Mouse (Mus musculus): ENCODE measurements at regions not wholly inside any gene's neighbourhood (a gene's known extent, or its start where the extent isn't known, plus 50 kb on each side); places are given as distances from the start of the nearest gene placed in this dataset.

- no peak for DNase-seq
Measured at GRCm38 (mm10) chr16:92961361-92961760, 135.4 kb upstream of the Runx1 start.

- no peak for DNase-seq
Measured at GRCm38 (mm10) chr16:92960740-92961139, 134.8 kb upstream of the Runx1 start.

GRCm38 (mm10) chr16:92958967-92959366 lies 133.0 kb upstream of the Runx1 start:
- no peak for DNase-seq

GRCm38 (mm10) chr16:92958146-92958545 lies 132.2 kb upstream of the Runx1 start:
- DNase-seq: no peak

GRCm38 (mm10) chr16:92955508-92955907 lies 129.6 kb upstream of the Runx1 start:
- no peak for DNase-seq

GRCm38 (mm10) chr16:92955087-92955486 lies 129.1 kb upstream of the Runx1 start:
- DNase-seq: no peak

- DNase-seq: peak; percentile 75
Measured at GRCm38 (mm10) chr16:92953936-92954654, 128.1 kb upstream of the Runx1 start.

GRCm38 (mm10) chr16:92952336-92953097 lies 126.6 kb upstream of the Runx1 start:
- peak; percentile 27 for DNase-seq

- peak; percentile 12 for DNase-seq
Measured at GRCm38 (mm10) chr16:92951516-92951915, 125.6 kb upstream of the Runx1 start.

- DNase-seq: no peak
Measured at GRCm38 (mm10) chr16:92948494-92948893, 122.5 kb upstream of the Runx1 start.

GRCm38 (mm10) chr16:92946554-92946953 lies 120.6 kb upstream of the Runx1 start:
- DNase-seq: no peak

GRCm38 (mm10) chr16:92943901-92944300 lies 118.0 kb upstream of the Runx1 start:
- no peak for DNase-seq

- DNase-seq: no peak
Measured at GRCm38 (mm10) chr16:92939618-92940017, 113.7 kb upstream of the Runx1 start.

- no peak for DNase-seq
Measured at GRCm38 (mm10) chr16:92935848-92936535, 110.0 kb upstream of the Runx1 start.

- no peak for DNase-seq
Measured at GRCm38 (mm10) chr16:92930103-92930502, 104.2 kb upstream of the Runx1 start.

GRCm38 (mm10) chr16:92928201-92928600 lies 102.3 kb upstream of the Runx1 start:
- no peak for DNase-seq

- no peak for DNase-seq
Measured at GRCm38 (mm10) chr16:92927662-92928061, 101.7 kb upstream of the Runx1 start.

- DNase-seq: no peak
Measured at GRCm38 (mm10) chr16:92926853-92927252, 100.9 kb upstream of the Runx1 start.

- no peak for DNase-seq
Measured at GRCm38 (mm10) chr16:92920947-92921346, 95.0 kb upstream of the Runx1 start.

- DNase-seq: no peak
Measured at GRCm38 (mm10) chr16:92917356-92917755, 91.4 kb upstream of the Runx1 start.

- DNase-seq: no peak
Measured at GRCm38 (mm10) chr16:92915651-92916050, 89.7 kb upstream of the Runx1 start.

GRCm38 (mm10) chr16:92906873-92907272 lies 80.9 kb upstream of the Runx1 start:
- DNase-seq: no peak

- DNase-seq: no peak
Measured at GRCm38 (mm10) chr16:92905626-92906025, 79.7 kb upstream of the Runx1 start.

All from heart, postnatal 4 days (tissue).